Mouse (Mus musculus): ENCODE data around the gene Mroh7. TPM values are rescaled to one million over a fixed set of nuclear protein-coding genes. Genes with fewer than 3 reads are reported as not detected.
"Not testable (repeated sequence)": the region's sequence is repeated elsewhere in the genome, so short reads cannot be mapped to it uniquely, and the experiment has no call there.

Mroh7 gene
- 0.06 and 0.15 TPM in 2 replicates for polyA plus RNA-seq (2015; fragmentation: Nextera tagmentation; extraction: Ambion mirVana)

- no peak for DNase-seq
- no peak for ATAC-seq (ENCODE audit: low read depth)
- H3K9ac ChIP-seq: no peak within 1 kb of the TSS
- 65% methylated on average over 7 of the region's 7 CpGs for WGBS (ENCODE audit: insufficient replicate concordance)
- H3K4me2 ChIP-seq: no peak within 1 kb of the TSS
- no peak within 1 kb of the TSS for H3K27ac ChIP-seq
- H3K9me3 ChIP-seq (replicated peaks): no peaks in the 10 kb centered on the region
- H3K36me3 ChIP-seq: no peaks in the 10 kb centered on the region
- no peaks in the 10 kb centered on the region for H3K4me1 ChIP-seq (replicated peaks)
- no peak within 1 kb of the TSS for H3K4me3 ChIP-seq (replicated peaks)
- H3K27me3 ChIP-seq: no peaks in the 10 kb centered on the region
Measured at GRCm38 (mm10) chr4:106730814-106731213, at the start of gene Mroh7. Gene Mroh7 (minus strand): TSS chr4:106730925.

GRCm38 (mm10) chr4:106780045-106780444, 49.3 kb upstream of the Mroh7 start:
- Histone ChIP-seq H3K9ac (no peak overlapping the region), H3K4me2 (no peak overlapping the region), H3K36me3 (no peaks in the 10 kb centered on the region), H3K4me3 (replicated peaks) (no peak overlapping the region), H3K9me3 (replicated peaks) (no peaks in the 10 kb centered on the region), H3K4me1 (replicated peaks) (peaks cover 27% of the 10 kb centered on the region), H3K27ac (no peak overlapping the region), H3K27me3 (no peaks in the 10 kb centered on the region)
- ATAC-seq (ENCODE audit: low read depth) (no peak), DNase-seq (no peak)
- WGBS (ENCODE audit: insufficient replicate concordance): 71% methylated on average over 3 of the region's 3 CpGs

GRCm38 (mm10) chr4:106778116-106778788, 47.5 kb upstream of the Mroh7 start:
- H3K4me2 ChIP-seq: no peak overlapping the region
- H3K4me1 ChIP-seq (replicated peaks): peaks cover 23% of the 10 kb centered on the region
- no peak overlapping the region for H3K27ac ChIP-seq
- no peaks in the 10 kb centered on the region for H3K36me3 ChIP-seq
- WGBS (ENCODE audit: insufficient replicate concordance): 68% methylated on average over 5 of the region's 5 CpGs
- no peak overlapping the region for H3K4me3 ChIP-seq (replicated peaks)
- DNase-seq: no peak
- H3K9ac ChIP-seq: no peak overlapping the region
- ATAC-seq (ENCODE audit: low read depth): peak; percentile 53
- no peaks in the 10 kb centered on the region for H3K9me3 ChIP-seq (replicated peaks)
- H3K27me3 ChIP-seq: no peaks in the 10 kb centered on the region

GRCm38 (mm10) chr4:106776998-106777397, 46.3 kb upstream of the Mroh7 start:
- DNase-seq (no peak), ATAC-seq (ENCODE audit: low read depth) (no peak)
- no peaks in the 10 kb centered on the region for H3K27me3 ChIP-seq
- H3K4me2 ChIP-seq: no peak overlapping the region
- peaks cover 23% of the 10 kb centered on the region for H3K4me1 ChIP-seq (replicated peaks)
- H3K36me3 ChIP-seq: no peaks in the 10 kb centered on the region
- WGBS (ENCODE audit: insufficient replicate concordance): 44% methylated on average over 3 of the region's 3 CpGs
- no peak overlapping the region for H3K4me3 ChIP-seq (replicated peaks)
- no peaks in the 10 kb centered on the region for H3K9me3 ChIP-seq (replicated peaks)
- no peak overlapping the region for H3K9ac ChIP-seq
- no peak overlapping the region for H3K27ac ChIP-seq

- H3K9me3 ChIP-seq (replicated peaks); H3K4me3 ChIP-seq (replicated peaks); DNase-seq; H3K4me2 ChIP-seq; H3K9ac ChIP-seq; H3K27ac ChIP-seq; H3K36me3 ChIP-seq; ATAC-seq (ENCODE audit: low read depth); H3K27me3 ChIP-seq: not testable (repeated sequence)
- WGBS (ENCODE audit: insufficient replicate concordance): 82% methylated on average over 6 of the region's 6 CpGs
- peaks cover 22% of the 10 kb centered on the region for H3K4me1 ChIP-seq (replicated peaks)
Measured at GRCm38 (mm10) chr4:106775767-106776166, 45.0 kb upstream of the Mroh7 start.

GRCm38 (mm10) chr4:106772558-106772957, 41.8 kb upstream of the Mroh7 start:
- WGBS (ENCODE audit: insufficient replicate concordance): 76% methylated on average over 1 of the region's 1 CpGs
- no peaks in the 10 kb centered on the region for H3K27me3 ChIP-seq
- no peak for ATAC-seq (ENCODE audit: low read depth)
- no peaks in the 10 kb centered on the region for H3K4me1 ChIP-seq (replicated peaks)
- H3K9me3 ChIP-seq (replicated peaks): no peaks in the 10 kb centered on the region
- no peak for DNase-seq
- H3K27ac ChIP-seq: no peak overlapping the region
- H3K4me2 ChIP-seq: no peak overlapping the region
- no peak overlapping the region for H3K4me3 ChIP-seq (replicated peaks)
- H3K9ac ChIP-seq: no peak overlapping the region
- H3K36me3 ChIP-seq: 0 out of 2 replicates have a peak, but pooled peaks cover 13% of the 10 kb centered on the region

- ATAC-seq (ENCODE audit: low read depth) (no peak), DNase-seq (no peak)
- H3K4me1 ChIP-seq (replicated peaks): no peaks in the 10 kb centered on the region
- H3K9me3 ChIP-seq (replicated peaks): no peaks in the 10 kb centered on the region
- no peak overlapping the region for H3K4me3 ChIP-seq (replicated peaks)
- no peak overlapping the region for H3K4me2 ChIP-seq
- H3K9ac ChIP-seq: no peak overlapping the region
- 72% methylated on average over 2 of the region's 2 CpGs for WGBS (ENCODE audit: insufficient replicate concordance)
- H3K27ac ChIP-seq: no peak overlapping the region
- H3K27me3 ChIP-seq: no peaks in the 10 kb centered on the region
- H3K36me3 ChIP-seq: 0 out of 2 replicates have a peak, but pooled peaks cover 13% of the 10 kb centered on the region
Measured at GRCm38 (mm10) chr4:106769306-106769705, 38.6 kb upstream of the Mroh7 start.

GRCm38 (mm10) chr4:106764166-106764565, 33.4 kb upstream of the Mroh7 start:
- DNase-seq (no peak), ATAC-seq (ENCODE audit: low read depth) (no peak)
- H3K4me1 ChIP-seq (replicated peaks): no peaks in the 10 kb centered on the region
- H3K27ac ChIP-seq: no peak overlapping the region
- H3K9ac ChIP-seq: no peak overlapping the region
- H3K9me3 ChIP-seq (replicated peaks): no peaks in the 10 kb centered on the region
- no peak overlapping the region for H3K4me2 ChIP-seq
- H3K27me3 ChIP-seq: no peaks in the 10 kb centered on the region
- no peak overlapping the region for H3K4me3 ChIP-seq (replicated peaks)
- 81% methylated on average over 7 of the region's 7 CpGs for WGBS (ENCODE audit: insufficient replicate concordance)
- 0 out of 2 replicates have a peak, but pooled peaks cover 8% of the 10 kb centered on the region for H3K36me3 ChIP-seq

GRCm38 (mm10) chr4:106751726-106752125, 21.0 kb upstream of the Mroh7 start:
- no peak overlapping the region for H3K4me3 ChIP-seq (replicated peaks)
- H3K36me3 ChIP-seq: peaks cover 37% of the 10 kb centered on the region
- H3K4me2 ChIP-seq: no peak overlapping the region
- no peak overlapping the region for H3K27ac ChIP-seq
- H3K9me3 ChIP-seq (replicated peaks): no peaks in the 10 kb centered on the region
- no peak for DNase-seq
- no peak overlapping the region for H3K9ac ChIP-seq
- no peaks in the 10 kb centered on the region for H3K27me3 ChIP-seq
- 84% methylated on average over 6 of the region's 6 CpGs for WGBS (ENCODE audit: insufficient replicate concordance)
- ATAC-seq (ENCODE audit: low read depth): no peak
- peaks cover 5% of the 10 kb centered on the region; the same call in 1 of the 2 replicates for H3K4me1 ChIP-seq (replicated peaks)

GRCm38 (mm10) chr4:106749699-106750098, 19.0 kb upstream of the Mroh7 start:
- Histone ChIP-seq H3K4me1 (replicated peaks) (peaks cover 5% of the 10 kb centered on the region; the same call in 1 of the 2 replicates), H3K4me3 (replicated peaks) (no peak overlapping the region), H3K9me3 (replicated peaks) (no peaks in the 10 kb centered on the region), H3K27ac (no peak overlapping the region), H3K27me3 (no peaks in the 10 kb centered on the region), H3K4me2 (no peak overlapping the region), H3K9ac (no peak overlapping the region), H3K36me3 (peaks cover 26% of the 10 kb centered on the region)
- peak; percentile 46 for ATAC-seq (ENCODE audit: low read depth)
- DNase-seq: peak; percentile 33
- WGBS (ENCODE audit: insufficient replicate concordance): 25% methylated on average over 7 of the region's 7 CpGs

GRCm38 (mm10) chr4:106747001-106747580, 16.4 kb upstream of the Mroh7 start:
- ATAC-seq (ENCODE audit: low read depth): no peak
- Histone ChIP-seq H3K9ac (no peak overlapping the region), H3K36me3 (peaks cover 21% of the 10 kb centered on the region), H3K27ac (no peak overlapping the region), H3K27me3 (no peaks in the 10 kb centered on the region), H3K4me3 (replicated peaks) (no peak overlapping the region), H3K9me3 (replicated peaks) (no peaks in the 10 kb centered on the region), H3K4me2 (no peak overlapping the region), H3K4me1 (replicated peaks) (peaks cover 5% of the 10 kb centered on the region; the same call in 1 of the 2 replicates)
- WGBS (ENCODE audit: insufficient replicate concordance): 77% methylated on average over 1 of the region's 1 CpGs
- DNase-seq: no peak

GRCm38 (mm10) chr4:106745862-106746261, 15.1 kb upstream of the Mroh7 start:
- H3K4me2 ChIP-seq: no peak overlapping the region
- H3K27me3 ChIP-seq: no peaks in the 10 kb centered on the region
- H3K9ac ChIP-seq: no peak overlapping the region
- WGBS (ENCODE audit: insufficient replicate concordance): 72% methylated on average over 7 of the region's 7 CpGs
- no peak overlapping the region for H3K27ac ChIP-seq
- ATAC-seq (ENCODE audit: low read depth) (no peak), DNase-seq (no peak)
- H3K4me1 ChIP-seq (replicated peaks): peaks cover 5% of the 10 kb centered on the region; the same call in 1 of the 2 replicates
- no peaks in the 10 kb centered on the region for H3K9me3 ChIP-seq (replicated peaks)
- peaks cover 21% of the 10 kb centered on the region for H3K36me3 ChIP-seq
- no peak overlapping the region for H3K4me3 ChIP-seq (replicated peaks)
